Mouse (Mus musculus): ENCODE data around the gene Gm11596. TPM values are rescaled to one million over a fixed set of nuclear protein-coding genes. Genes with fewer than 3 reads are reported as not detected.

Gene Gm11596
- not detected in 2 replicates for polyA plus RNA-seq (2015; fragmentation: Nextera tagmentation; extraction: Ambion mirVana)

GRCm38 (mm10) chr11:99793367-99793766 lies at the start of gene Gm11596:
TSS of gene Gm11596 (minus strand) at chr11:99793467.

DNA sequence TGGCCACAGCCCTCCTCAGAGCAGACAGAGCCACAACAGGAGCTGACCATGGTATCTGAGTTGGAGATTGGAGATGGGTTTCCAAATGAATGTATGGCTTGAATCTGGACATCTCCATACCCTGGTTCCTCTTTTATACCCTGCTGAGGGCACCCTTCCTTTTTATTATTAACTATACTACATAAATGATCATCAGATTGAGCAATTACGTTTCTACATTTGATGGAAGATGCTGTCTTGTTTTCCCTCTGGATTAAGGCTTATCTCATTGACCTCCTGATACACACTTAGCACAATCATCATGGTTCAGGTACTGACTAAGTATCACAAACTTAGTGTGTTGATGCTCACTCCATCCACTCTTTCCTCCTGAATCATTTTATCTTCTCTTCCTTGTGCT lies 44.7 kb upstream of the Gm11596 start, which contains the start of gene 2300003K06Rik:
Gene 2300003K06Rik (minus strand): TSS at position 101 of the 400 bp plus-strand sequence.

DNA sequence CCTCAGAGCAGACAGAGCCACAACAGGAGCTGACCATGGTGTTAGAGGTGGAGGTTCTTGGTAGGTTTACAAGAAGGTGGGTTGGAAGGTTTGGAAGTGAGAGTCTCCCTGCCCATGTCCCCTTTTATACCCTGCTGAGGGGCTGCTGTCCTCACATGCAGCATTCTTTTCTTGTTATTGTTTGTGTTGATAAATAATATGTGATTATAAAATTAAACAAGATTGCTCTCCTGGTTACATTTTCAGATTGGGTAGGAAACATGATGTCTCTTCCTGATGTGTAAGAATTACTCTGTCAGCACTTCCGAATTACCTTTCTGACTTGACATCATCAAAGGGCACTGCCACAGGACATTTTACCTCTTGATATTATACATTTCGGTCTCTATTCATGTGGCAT lies 22.3 kb upstream of the Gm11596 start, which contains the start of gene Gm11564:
Gene Gm11564 (minus strand): TSS at position 101 of the 400 bp plus-strand sequence.

DNA sequence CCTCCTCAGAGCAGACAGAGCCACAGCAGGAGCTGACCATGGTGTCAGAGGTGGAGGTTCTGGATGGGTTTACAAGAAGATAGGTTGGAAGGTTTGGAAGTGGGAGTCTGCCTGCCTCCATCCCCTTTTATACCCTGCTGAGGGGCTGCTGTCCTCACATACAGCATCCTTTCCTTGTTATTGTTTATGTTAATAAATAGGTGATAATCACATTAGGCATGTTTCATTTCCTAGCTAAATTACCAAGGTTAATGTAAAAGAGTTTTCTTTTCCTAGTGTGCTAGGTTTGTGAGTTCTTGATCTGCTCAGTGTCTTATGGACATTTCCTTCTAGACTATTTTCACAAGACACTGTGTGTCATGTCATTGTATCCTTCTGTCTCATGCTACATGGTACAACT lies 16.5 kb upstream of the Gm11596 start, which contains the start of gene Krtap4-13:
Gene Krtap4-13 (minus strand): TSS at position 101 of the 400 bp plus-strand sequence.

GRCm38 (mm10) chr11:99804346-99804745 lies 11.1 kb upstream of the Gm11596 start, which contains the start of gene Gm11554:
TSS of gene Gm11554 (minus strand) at chr11:99804446.

GRCm38 (mm10) chr11:99798832-99799231 lies 5.6 kb upstream of the Gm11596 start, which contains the start of gene Gm11569:
TSS of gene Gm11569 (minus strand) at chr11:99798932.

GRCm38 (mm10) chr11:99784900-99785299 lies 8.4 kb downstream of the Gm11596 start, which contains the start of gene Krtap4-9:
TSS of gene Krtap4-9 (plus strand) at chr11:99785200.

DNA sequence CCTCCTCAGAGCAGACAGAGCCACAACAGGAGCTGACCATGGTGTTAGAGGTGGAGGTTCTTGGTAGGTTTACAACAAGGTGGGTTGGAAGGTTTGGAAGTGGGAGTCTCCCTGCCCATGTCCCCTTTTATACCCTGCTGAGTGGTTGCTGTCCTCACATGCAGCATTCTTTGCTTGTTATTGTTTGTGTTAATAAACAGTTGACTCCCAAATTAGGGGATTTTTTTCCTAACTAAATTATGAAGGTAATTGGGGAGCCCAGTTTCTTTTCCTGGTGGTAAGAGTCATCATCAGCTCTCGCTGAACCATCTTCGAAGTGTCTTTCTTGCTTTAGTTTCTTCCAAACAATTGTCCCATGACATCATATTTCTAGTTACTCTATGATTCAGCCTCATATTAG lies 12.7 kb downstream of the Gm11596 start, which contains the start of gene Krtap4-8:
Gene Krtap4-8 (minus strand): TSS at position 101 of the 400 bp plus-strand sequence.

DNA sequence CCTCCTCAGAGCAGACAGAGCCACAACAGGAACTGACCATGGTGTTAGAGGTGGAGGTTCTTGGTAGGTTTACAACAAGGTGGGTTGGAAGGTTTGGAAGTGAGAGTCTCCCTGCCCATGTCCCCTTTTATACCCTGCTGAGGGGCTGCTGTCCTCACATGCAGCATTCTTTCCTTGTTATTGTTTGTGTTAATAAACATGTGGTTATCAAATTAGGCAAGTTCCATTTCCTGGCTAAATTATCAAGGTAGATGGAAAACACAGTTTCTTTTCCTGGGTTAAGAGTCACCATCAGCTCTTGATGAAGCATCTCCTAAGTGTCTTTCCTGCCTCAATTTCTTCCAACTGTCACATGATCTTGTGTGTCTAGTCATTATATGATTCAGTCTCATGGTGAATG lies 20.5 kb downstream of the Gm11596 start, which contains the start of gene Gm11595:
Gene Gm11595 (minus strand): TSS at position 101 of the 400 bp plus-strand sequence.

Other genes with a start within 250 kb of the Gm11596 start
- gene Krtap3-3, start 242.6 kb downstream of the Gm11596 start, polyA plus RNA-seq (2015; fragmentation: Nextera tagmentation; extraction: Ambion mirVana), result not detected in 2 replicates
- not detected in 2 replicates for gene Krtap3-2, start 236.6 kb downstream of the Gm11596 start, polyA plus RNA-seq (2015; fragmentation: Nextera tagmentation; extraction: Ambion mirVana)
- not detected in 2 replicates for gene Gm11939, start 234.0 kb downstream of the Gm11596 start, polyA plus RNA-seq (2015; fragmentation: Nextera tagmentation; extraction: Ambion mirVana)
- not detected in 2 replicates for gene Krtap3-1, start 226.8 kb downstream of the Gm11596 start, polyA plus RNA-seq (2015; fragmentation: Nextera tagmentation; extraction: Ambion mirVana)
- not detected in 2 replicates for gene Krtap1-5, start 212.5 kb downstream of the Gm11596 start, polyA plus RNA-seq (2015; fragmentation: Nextera tagmentation; extraction: Ambion mirVana)
- gene Krtap1-4, start 209.8 kb downstream of the Gm11596 start, polyA plus RNA-seq (2015; fragmentation: Nextera tagmentation; extraction: Ambion mirVana), result not detected in 2 replicates
- not detected in 2 replicates for gene Krtap1-3, start 202.1 kb downstream of the Gm11596 start, polyA plus RNA-seq (2015; fragmentation: Nextera tagmentation; extraction: Ambion mirVana)
- not detected in 2 replicates for gene Krtap9-3, start 195.4 kb downstream of the Gm11596 start, polyA plus RNA-seq (2015; fragmentation: Nextera tagmentation; extraction: Ambion mirVana)
- gene Gm11938, start 190.2 kb downstream of the Gm11596 start, polyA plus RNA-seq (2015; fragmentation: Nextera tagmentation; extraction: Ambion mirVana), result not detected in 2 replicates
- not detected in 2 replicates for gene Gm11937, start 183.3 kb downstream of the Gm11596 start, polyA plus RNA-seq (2015; fragmentation: Nextera tagmentation; extraction: Ambion mirVana)
- not detected in 2 replicates for gene Krtap2-4, start 178.6 kb downstream of the Gm11596 start, polyA plus RNA-seq (2015; fragmentation: Nextera tagmentation; extraction: Ambion mirVana)
- not detected in 2 replicates for gene Gm11562, start 173.0 kb downstream of the Gm11596 start, polyA plus RNA-seq (2015; fragmentation: Nextera tagmentation; extraction: Ambion mirVana)
- gene Krtap4-1, start 165.2 kb downstream of the Gm11596 start, polyA plus RNA-seq (2015; fragmentation: Nextera tagmentation; extraction: Ambion mirVana), result not detected in 2 replicates
- gene Krtap4-2, start 158.4 kb downstream of the Gm11596 start, polyA plus RNA-seq (2015; fragmentation: Nextera tagmentation; extraction: Ambion mirVana), result not detected in 2 replicates
- gene Krtap4-7, start 149.4 kb downstream of the Gm11596 start, polyA plus RNA-seq (2015; fragmentation: Nextera tagmentation; extraction: Ambion mirVana), result not detected in 2 replicates
- gene Gm11555, start 143.2 kb downstream of the Gm11596 start, polyA plus RNA-seq (2015; fragmentation: Nextera tagmentation; extraction: Ambion mirVana), result not detected in 2 replicates
- gene Gm11563, start 134.5 kb downstream of the Gm11596 start, polyA plus RNA-seq (2015; fragmentation: Nextera tagmentation; extraction: Ambion mirVana), result not detected in 2 replicates
- not detected in 2 replicates for gene Krtap4-6, start 127.5 kb downstream of the Gm11596 start, polyA plus RNA-seq (2015; fragmentation: Nextera tagmentation; extraction: Ambion mirVana)
- gene Gm14190, start 102.7 kb downstream of the Gm11596 start, polyA plus RNA-seq (2015; fragmentation: Nextera tagmentation; extraction: Ambion mirVana), result not detected in 2 replicates
- gene Gm14180, start 59.2 kb downstream of the Gm11596 start, polyA plus RNA-seq (2015; fragmentation: Nextera tagmentation; extraction: Ambion mirVana), result not detected in 2 replicates
- gene Gm11595, start 20.6 kb downstream of the Gm11596 start, polyA plus RNA-seq (2015; fragmentation: Nextera tagmentation; extraction: Ambion mirVana), result not detected in 2 replicates
- gene Krtap4-8, start 12.8 kb downstream of the Gm11596 start, polyA plus RNA-seq (2015; fragmentation: Nextera tagmentation; extraction: Ambion mirVana), result not detected in 2 replicates
- not detected in 2 replicates for gene Krtap4-9, start 8.3 kb downstream of the Gm11596 start, polyA plus RNA-seq (2015; fragmentation: Nextera tagmentation; extraction: Ambion mirVana)
- not detected in 2 replicates for gene Gm11569, start 5.5 kb upstream of the Gm11596 start, polyA plus RNA-seq (2015; fragmentation: Nextera tagmentation; extraction: Ambion mirVana)
- not detected in 2 replicates for gene Gm11554, start 11.0 kb upstream of the Gm11596 start, polyA plus RNA-seq (2015; fragmentation: Nextera tagmentation; extraction: Ambion mirVana)
- not detected in 2 replicates for gene Krtap4-13, start 16.4 kb upstream of the Gm11596 start, polyA plus RNA-seq (2015; fragmentation: Nextera tagmentation; extraction: Ambion mirVana)
- not detected in 2 replicates for gene Gm11564, start 22.2 kb upstream of the Gm11596 start, polyA plus RNA-seq (2015; fragmentation: Nextera tagmentation; extraction: Ambion mirVana)
- gene 2300003K06Rik, start 44.6 kb upstream of the Gm11596 start, polyA plus RNA-seq (2015; fragmentation: Nextera tagmentation; extraction: Ambion mirVana), result not detected in 2 replicates
- not detected in 2 replicates for gene Krtap4-16, start 58.1 kb upstream of the Gm11596 start, polyA plus RNA-seq (2015; fragmentation: Nextera tagmentation; extraction: Ambion mirVana)
- gene Gm11568, start 64.5 kb upstream of the Gm11596 start, polyA plus RNA-seq (2015; fragmentation: Nextera tagmentation; extraction: Ambion mirVana), result not detected in 2 replicates
- not detected in 2 replicates for gene Gm11559, start 71.0 kb upstream of the Gm11596 start, polyA plus RNA-seq (2015; fragmentation: Nextera tagmentation; extraction: Ambion mirVana)
- gene Krtap9-1, start 79.9 kb upstream of the Gm11596 start, polyA plus RNA-seq (2015; fragmentation: Nextera tagmentation; extraction: Ambion mirVana), result not detected in 2 replicates
- not detected in 2 replicates for gene Gm11567, start 85.7 kb upstream of the Gm11596 start, polyA plus RNA-seq (2015; fragmentation: Nextera tagmentation; extraction: Ambion mirVana)
- not detected in 2 replicates for gene Krtap31-1, start 114.5 kb upstream of the Gm11596 start, polyA plus RNA-seq (2015; fragmentation: Nextera tagmentation; extraction: Ambion mirVana)
- not detected in 2 replicates for gene Gm11565, start 121.3 kb upstream of the Gm11596 start, polyA plus RNA-seq (2015; fragmentation: Nextera tagmentation; extraction: Ambion mirVana)
- not detected in 2 replicates for gene Krtap31-2, start 142.8 kb upstream of the Gm11596 start, polyA plus RNA-seq (2015; fragmentation: Nextera tagmentation; extraction: Ambion mirVana)
- gene Krtap9-5, start 155.0 kb upstream of the Gm11596 start, polyA plus RNA-seq (2015; fragmentation: Nextera tagmentation; extraction: Ambion mirVana), result not detected in 2 replicates
- not detected in 2 replicates for gene Krtap29-1, start 185.6 kb upstream of the Gm11596 start, polyA plus RNA-seq (2015; fragmentation: Nextera tagmentation; extraction: Ambion mirVana)
- gene Krtap16-1, start 193.1 kb upstream of the Gm11596 start, polyA plus RNA-seq (2015; fragmentation: Nextera tagmentation; extraction: Ambion mirVana), result not detected in 2 replicates
- 0.35 TPM in 1 of 2 replicates, not detected in the other for gene Krtap17-1, start 200.5 kb upstream of the Gm11596 start, polyA plus RNA-seq (2015; fragmentation: Nextera tagmentation; extraction: Ambion mirVana)
- not detected in 2 replicates for gene Krt33a, start 222.7 kb upstream of the Gm11596 start, polyA plus RNA-seq (2015; fragmentation: Nextera tagmentation; extraction: Ambion mirVana)
- gene Krt33b, start 236.4 kb upstream of the Gm11596 start, polyA plus RNA-seq (2015; fragmentation: Nextera tagmentation; extraction: Ambion mirVana), result 1.1 and 1.4 TPM in 2 replicates
- gene Krt34, start 248.1 kb upstream of the Gm11596 start, polyA plus RNA-seq (2015; fragmentation: Nextera tagmentation; extraction: Ambion mirVana), result not detected in 2 replicates

Measured in skeletal muscle tissue, postnatal 0 days (tissue).